Mouse (Mus musculus) T-helper 17 cell (primary cell): ENCODE measurements at regions not wholly inside any gene's neighbourhood (a gene's known extent, or its start where the extent isn't known, plus 50 kb on each side); places are given as distances from the start of the nearest gene placed in this dataset.

ENCODE experiments used
- in situ Hi-C, 2 experiments: fragments of 300-600 bp; cut with MboI, MseI; formaldehyde crosslinking; loops; 1 replicate in 1 of 2; 2 replicates in 1 of 2; pipeline ENCODE4 v1.15.1; 2025; ENCODE audit warnings: high pct_unique_total_duplicates in 2 of 2

- in situ Hi-C loops, result no loop called here
These were observed 171.2 kb downstream of the 4933412E24Rik start for GRCm38 (mm10) chr15:59845158-59845739.

DNA sequence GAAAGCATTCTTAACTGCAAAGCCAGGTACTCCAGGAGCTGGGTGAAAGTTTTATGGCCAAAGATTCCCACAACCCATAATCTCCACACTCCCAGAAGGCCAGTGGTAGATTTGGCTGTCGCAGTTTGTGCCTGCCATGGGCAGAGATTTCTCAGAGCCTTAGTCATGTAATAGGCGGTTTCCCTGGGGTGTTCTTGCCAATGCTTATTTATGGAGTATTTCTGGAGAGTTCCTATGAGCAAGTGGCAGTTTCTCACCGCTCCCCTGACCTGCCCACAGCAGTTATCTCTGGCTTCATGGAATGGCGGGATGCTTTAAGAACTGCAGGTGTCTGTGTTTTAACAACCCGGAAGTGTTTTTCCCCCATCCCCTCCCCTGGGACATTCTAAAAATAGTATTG is 179.8 kb downstream of the 4933412E24Rik start:
- in situ Hi-C loops, result no loop called here

DNA sequence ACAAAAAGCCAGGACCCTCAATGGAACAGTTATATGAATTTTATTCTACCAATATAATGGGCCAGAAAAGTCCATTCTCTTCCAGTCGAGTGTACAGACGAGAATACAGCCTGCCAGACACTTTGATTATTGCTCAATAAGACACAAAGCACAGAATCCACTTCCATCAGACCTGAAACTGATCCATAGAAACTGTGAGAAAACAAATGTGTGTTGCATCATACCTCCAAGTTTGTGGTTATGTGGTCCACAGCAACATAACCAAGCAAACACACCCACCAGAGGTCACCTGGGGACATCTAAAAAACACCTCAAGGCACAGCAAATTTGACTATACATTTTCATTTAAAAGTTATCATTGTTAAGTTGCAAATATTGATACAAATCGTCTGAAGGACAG is 183.2 kb downstream of the 4933412E24Rik start:
- in situ Hi-C loops, result no loop called here

DNA sequence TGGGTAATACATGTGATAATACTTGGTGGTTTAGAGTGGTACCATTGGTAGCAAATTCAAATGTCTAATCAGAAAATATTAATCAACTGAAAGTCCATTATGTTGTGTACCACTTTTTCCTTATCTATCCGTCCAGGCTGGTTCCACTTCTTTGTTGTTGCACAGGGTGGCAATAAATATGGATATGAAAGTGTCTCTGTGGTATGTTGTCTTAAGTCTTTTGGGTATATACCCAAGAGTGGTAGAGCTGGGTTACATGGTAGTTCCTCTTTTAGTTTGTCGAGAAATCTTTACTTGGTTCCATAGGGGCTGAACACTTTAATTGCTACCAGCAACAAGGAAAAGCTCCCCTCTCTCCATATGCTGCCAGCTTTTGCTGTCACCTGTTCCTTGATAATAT is 184.9 kb downstream of the 4933412E24Rik start:
- in situ Hi-C loops, result no loop called here

DNA sequence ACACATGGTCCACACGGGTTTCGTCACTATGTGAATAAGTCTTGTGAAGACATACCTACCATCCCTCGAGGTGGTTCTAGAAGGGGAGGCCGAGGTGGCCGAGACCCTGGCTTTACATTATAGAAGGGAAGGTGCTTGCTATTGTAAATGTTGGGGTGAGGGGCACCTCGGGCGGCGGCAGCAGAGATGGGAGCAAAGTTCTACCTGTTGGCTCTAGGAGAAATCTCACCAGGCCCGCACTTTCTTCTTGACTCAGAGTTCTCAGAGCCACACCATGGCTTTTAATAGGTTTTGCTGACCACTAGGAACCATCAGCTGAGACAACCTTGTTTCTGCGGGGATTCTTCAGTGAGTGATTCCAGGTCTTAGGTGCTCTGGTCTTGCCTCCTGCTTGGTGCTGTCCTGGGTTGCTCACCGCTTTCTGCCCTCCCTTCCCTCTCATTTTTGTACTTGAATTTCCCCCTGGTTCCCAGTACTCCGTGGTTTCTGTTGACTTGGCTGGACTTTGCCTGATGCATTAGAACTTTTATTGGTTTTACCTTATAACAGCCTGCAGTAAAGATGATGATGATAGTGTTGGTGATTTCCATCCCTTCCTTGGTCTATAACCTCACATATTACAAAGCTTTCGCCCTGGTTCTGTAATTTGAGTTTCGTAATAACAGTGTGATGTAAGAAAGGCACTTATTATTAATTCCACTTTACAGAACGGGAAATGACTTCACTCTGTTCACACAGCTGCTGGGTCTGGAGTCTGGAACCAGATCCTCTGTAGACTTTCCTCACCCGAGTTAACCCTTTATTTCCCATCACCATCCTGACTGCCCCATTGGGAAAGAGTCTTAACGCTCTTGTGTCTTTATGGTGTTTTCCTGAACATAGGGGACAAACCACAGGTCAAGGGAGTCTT is 185.6 kb downstream of the 4933412E24Rik start:
- in situ Hi-C loops, result no loop called here

DNA sequence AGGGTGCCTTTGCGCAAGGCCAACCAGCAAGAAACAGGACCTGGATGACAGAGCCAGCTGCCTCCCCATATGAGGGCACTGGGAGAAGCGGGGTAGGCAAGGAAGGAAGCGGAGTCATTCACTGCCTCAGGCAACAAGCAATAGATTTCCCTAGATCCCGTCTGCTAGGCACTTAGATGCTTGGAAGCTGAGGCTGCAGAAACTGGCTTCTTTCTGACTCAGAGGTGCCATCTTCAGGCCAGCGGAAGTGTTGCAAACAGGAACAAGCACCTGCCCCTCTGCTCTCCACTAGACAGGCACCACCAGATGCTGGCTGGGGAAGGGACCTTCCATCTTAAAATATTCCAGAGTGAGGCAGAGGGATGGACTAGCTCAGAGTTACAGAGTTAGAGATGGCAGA is 188.0 kb downstream of the 4933412E24Rik start:
- in situ Hi-C loops, result loop anchor here (5.0 kb wide), 1 partner anchor 431 kb away; no protein-coding TSS in a partner anchor

DNA sequence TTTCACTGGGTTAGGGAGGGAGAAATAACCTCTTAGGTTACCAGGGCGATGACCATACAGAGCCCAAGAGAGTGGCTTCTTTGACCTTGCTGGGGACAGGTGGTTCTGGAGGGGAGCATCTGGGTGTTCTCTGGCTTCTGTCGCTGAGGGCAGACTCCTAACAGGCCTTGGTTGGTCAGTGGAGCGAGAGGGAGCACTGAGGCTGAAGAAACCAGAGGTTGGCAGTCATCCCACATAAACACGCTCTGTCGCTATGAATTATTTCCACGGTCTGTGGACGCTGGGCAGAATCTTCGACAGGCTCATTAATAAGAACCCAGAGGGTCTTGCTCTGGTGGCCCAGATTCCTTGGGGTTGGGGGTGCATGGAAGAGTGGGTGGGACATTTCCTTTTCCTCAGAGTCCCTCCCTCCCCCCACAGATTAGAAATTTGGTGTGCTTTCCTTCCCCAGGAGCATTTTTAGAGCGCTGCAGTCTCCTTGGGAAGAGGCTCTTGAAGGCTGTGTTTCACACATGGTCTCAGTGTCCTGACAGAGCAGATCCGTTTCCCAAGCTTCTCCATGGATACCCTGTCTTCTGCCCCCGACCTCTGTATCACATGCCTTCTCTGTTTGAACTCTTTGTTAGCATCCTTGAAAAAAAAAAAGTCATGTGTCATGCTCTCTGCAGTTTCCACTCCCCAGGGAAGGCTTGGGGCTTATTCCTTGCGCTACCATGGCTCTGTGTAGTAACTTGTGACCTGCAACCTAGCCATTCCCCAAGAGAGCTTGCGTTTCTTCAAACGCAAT is 190.1 kb downstream of the 4933412E24Rik start:
- in situ Hi-C loops, result loop anchor here (5.0 kb wide), 1 partner anchor 429 kb away; no protein-coding TSS in a partner anchor

DNA sequence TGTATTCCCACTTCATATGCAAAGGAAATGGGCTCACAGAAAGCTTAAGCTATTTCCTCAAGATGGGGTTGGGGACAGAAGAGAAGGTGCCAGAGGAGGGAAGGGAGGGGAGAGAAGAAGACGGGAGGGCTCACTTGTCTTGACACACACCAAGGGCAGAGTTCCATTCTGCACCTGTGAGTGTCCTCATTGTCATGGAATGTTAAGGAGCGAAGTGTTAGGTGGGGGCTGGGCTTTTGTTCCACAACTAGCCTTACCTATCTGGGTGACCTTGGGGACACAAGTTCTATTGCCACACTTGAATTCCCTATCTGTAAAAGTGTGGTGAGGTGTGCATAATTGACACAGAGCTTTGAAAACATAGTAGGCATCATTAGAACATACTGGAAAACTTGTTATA is 192.5 kb downstream of the 4933412E24Rik start:
- in situ Hi-C loops, result loop anchor here in 1 of 2 experiments (25.0 kb wide), 1 partner anchor 1287 kb away; no protein-coding TSS in a partner anchor

DNA sequence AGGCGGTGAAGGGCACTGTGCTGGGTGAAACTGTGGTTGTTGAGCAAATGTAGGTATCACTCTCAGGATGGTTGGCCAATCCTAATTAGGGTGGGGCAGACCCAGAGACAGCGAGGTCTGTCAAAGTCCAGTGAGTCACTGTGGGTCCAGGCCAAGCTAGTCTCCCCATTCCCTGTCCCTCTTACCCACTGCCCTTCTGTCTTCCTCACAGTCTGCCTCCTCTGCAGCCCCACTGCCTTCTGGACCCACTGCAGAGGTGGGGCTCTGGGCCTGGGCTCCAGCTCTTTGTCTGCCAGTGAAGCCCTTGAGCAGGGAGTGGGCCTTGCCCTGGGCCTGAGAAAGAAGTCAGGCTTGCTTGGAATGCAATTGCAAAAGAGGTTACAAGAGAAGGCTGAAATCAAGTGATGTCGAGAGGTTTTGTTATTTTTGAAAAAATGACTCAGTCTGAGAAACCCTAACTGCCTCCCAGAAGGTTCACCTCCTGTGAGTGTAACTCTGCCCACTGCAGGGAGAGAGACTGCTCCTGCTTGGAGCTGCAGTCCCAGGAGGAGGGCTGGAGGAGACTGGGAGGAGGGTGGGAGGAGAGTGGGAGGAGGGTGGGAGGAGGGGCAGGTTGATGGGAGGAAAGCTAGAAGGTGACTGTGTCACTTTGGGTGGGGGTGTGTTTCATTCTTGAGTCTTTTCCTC is 193.3 kb downstream of the 4933412E24Rik start:
- in situ Hi-C loops, result loop anchor here in 1 of 2 experiments (25.0 kb wide), 1 partner anchor 1286 kb away; no protein-coding TSS in a partner anchor

GRCm38 (mm10) chr15:59820317-59820716 is 196.1 kb downstream of the 4933412E24Rik start:
- in situ Hi-C loops, result loop anchor here in 1 of 2 experiments (25.0 kb wide), 1 partner anchor 1283 kb away; no protein-coding TSS in a partner anchor

GRCm38 (mm10) chr15:59816031-59816430 is 200.4 kb downstream of the 4933412E24Rik start:
- in situ Hi-C loops, result loop anchor here in 1 of 2 experiments (5.0 to 25.0 kb wide), 2 partner anchors 224 to 1279 kb away; no protein-coding TSS in a partner anchor

DNA sequence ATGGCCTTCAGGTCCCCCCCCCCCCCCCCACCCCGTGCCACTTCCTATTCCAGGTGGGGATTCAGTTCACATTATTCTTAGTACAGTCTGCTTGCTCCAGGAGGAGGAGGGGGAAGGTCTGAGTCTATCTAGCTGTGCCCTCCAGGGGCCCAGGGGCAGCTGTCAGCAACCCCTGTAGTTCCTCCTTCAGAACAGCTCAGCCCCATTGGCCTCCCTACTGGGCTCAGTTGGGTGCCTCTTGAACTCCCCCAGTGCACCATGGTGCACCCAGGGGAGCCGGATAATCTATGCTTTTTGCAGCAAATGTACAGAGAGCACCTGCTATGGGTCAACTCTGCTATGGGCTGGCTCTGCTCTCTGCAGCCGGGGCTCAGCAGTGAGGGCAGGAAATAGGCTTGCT is 204.8 kb downstream of the 4933412E24Rik start:
- in situ Hi-C loops, result loop anchor here in 1 of 2 experiments (25.0 kb wide), 1 partner anchor 1274 kb away; no protein-coding TSS in a partner anchor

DNA sequence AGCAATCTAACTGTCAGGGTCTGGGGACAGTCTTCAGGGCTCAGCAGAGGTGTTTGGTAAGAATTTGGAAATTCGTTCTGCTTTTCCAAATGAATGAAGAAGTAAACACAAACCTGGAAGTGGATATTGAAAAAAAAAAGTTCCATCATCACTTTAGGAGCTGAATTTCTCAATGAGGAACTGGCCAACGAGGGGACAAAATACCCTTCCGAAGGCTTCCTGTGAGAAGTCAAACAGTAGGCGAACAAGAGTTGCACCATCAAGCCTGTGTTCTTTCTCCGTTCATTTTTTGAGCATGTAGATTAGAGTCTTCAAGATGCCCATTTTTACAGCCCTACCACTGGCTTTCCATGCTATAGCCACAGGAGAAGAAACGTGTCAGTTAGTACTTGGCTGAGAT is 207.1 kb downstream of the 4933412E24Rik start:
- in situ Hi-C loops, result loop anchor here in 1 of 2 experiments (25.0 kb wide), 1 partner anchor 1272 kb away; no protein-coding TSS in a partner anchor

- in situ Hi-C loops, result loop anchor here in 1 of 2 experiments (25.0 kb wide), 1 partner anchor 1270 kb away; no protein-coding TSS in a partner anchor
These were observed 208.7 kb downstream of the 4933412E24Rik start for GRCm38 (mm10) chr15:59807723-59808122.

GRCm38 (mm10) chr15:59805771-59806170 is 210.6 kb downstream of the 4933412E24Rik start:
- in situ Hi-C loops, result loop anchor here in 1 of 2 experiments (25.0 kb wide), 1 partner anchor 1268 kb away; no protein-coding TSS in a partner anchor

DNA sequence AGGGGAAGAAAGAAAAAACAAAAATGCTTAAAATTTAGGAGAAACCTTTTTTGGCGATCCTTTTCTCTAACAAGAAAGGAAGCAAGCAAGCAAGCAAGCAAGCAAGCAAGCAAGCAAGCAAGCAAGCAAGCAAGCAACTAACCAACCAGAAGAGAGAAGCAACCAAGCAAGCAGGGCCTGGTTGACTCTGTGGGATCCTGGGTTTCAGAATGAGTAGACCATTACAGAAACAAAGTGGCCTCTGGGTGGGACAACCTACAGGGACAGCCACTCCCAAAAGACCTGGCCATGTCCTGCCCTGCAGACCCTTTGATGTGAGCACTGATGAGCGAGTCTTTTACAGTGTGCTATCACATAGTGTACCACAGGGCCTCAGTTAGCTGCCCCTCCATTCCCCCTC is 211.6 kb downstream of the 4933412E24Rik start:
- in situ Hi-C loops, result loop anchor here in 1 of 2 experiments (25.0 kb wide), 1 partner anchor 1268 kb away; no protein-coding TSS in a partner anchor

DNA sequence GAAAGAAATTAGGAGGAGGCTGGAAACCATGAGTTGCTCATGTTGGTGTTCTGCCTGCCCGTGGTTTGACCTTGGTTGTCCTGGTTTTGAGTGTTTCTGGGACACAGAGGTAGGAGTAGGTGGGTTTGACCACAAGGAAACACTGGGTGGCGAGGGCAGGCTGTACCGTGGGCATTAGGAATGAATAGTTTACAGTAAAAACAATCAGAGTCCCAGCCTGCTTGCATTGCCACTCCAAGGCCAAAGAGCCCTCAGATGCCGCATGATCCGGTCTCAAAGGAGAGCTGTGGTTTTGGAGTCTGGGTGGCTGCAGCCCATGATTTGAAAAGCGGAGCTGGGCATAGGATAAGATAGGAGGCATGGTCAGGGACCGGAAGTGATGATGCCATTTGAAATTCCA is 212.0 kb downstream of the 4933412E24Rik start:
- in situ Hi-C loops, result loop anchor here in 1 of 2 experiments (25.0 kb wide), 1 partner anchor 1267 kb away; no protein-coding TSS in a partner anchor

- in situ Hi-C loops, result loop anchor here in 1 of 2 experiments (25.0 kb wide), 1 partner anchor 1265 kb away; no protein-coding TSS in a partner anchor
These were observed 214.1 kb downstream of the 4933412E24Rik start for GRCm38 (mm10) chr15:59802276-59802675.

- in situ Hi-C loops, result loop anchor here in 1 of 2 experiments (5.0 kb wide), 1 partner anchor 82 kb away; no protein-coding TSS in a partner anchor
These were observed 217.1 kb downstream of the 4933412E24Rik start for GRCm38 (mm10) chr15:59799124-59799815.
